Mouse (Mus musculus) liver, adult (tissue): ENCODE data around the gene Mdk.

Experiments used
- GATA4 ChIP-seq: IDR thresholded peaks from 2 replicates; pipeline ENCODE4 v1.6.1; 2014; ENCODE audit warnings: mild to moderate bottlenecking, low read length; ENCODE audit not compliant: insufficient replicate concordance

Mdk gene

GRCm38 (mm10) chr2:91906141-91906540 lies 26.0 kb downstream of the Mdk start:
- no peak for TF ChIP-seq GATA4

- TF ChIP-seq GATA4 = no peak
Observed at GRCm38 (mm10) chr2:91904618-91905307, 27.3 kb downstream of the Mdk start.

- TF ChIP-seq GATA4 = no peak
Observed at GRCm38 (mm10) chr2:91903171-91903925, 28.7 kb downstream of the Mdk start.

GRCm38 (mm10) chr2:91902336-91902735 lies 29.8 kb downstream of the Mdk start:
- no peak for TF ChIP-seq GATA4

- no peak for TF ChIP-seq GATA4
Observed at GRCm38 (mm10) chr2:91900431-91900830, 31.7 kb downstream of the Mdk start.

GRCm38 (mm10) chr2:91899141-91899540 lies 33.0 kb downstream of the Mdk start:
- TF ChIP-seq GATA4 = no peak

- TF ChIP-seq GATA4 = no peak
Observed at GRCm38 (mm10) chr2:91897968-91898367, 34.1 kb downstream of the Mdk start.

- no peak for TF ChIP-seq GATA4
Observed at GRCm38 (mm10) chr2:91895401-91895800, 36.7 kb downstream of the Mdk start.

GRCm38 (mm10) chr2:91894716-91895115 lies 37.4 kb downstream of the Mdk start:
- TF ChIP-seq GATA4 = no peak

- TF ChIP-seq GATA4 = no peak
Observed at GRCm38 (mm10) chr2:91884616-91885015, 47.5 kb downstream of the Mdk start.

- no peak for TF ChIP-seq GATA4
Observed at GRCm38 (mm10) chr2:91883961-91884360, 48.1 kb downstream of the Mdk start.
